Mouse (Mus musculus): ENCODE data around the gene Tmem50b. TPM values are rescaled to one million over a fixed set of nuclear protein-coding genes. Genes with fewer than 3 reads are reported as not detected.

Tmem50b gene
- total RNA-seq, 2 experiments from 2014 or later: 55.0 to 67.6 TPM

DNA sequence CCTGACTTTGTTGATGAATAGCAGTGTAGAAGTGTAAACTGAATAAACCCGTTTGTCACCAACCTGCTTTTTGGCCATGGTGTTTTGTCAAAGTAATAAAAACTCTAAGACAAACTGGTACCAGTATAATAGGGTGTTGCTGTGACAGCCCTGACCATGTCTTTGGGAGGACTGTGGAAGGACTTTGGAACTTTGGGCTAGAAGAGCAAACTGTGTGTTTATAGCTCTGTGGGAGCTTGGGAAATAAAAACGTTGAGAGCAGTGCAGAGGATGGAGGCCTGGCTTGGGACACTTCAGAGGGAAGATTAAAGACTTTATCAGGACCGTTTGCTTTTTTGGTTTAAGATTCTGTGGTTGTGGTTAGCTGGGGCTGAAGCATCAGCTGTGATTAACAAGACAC is 26.5 kb downstream of the Tmem50b start:
- no peak for DNase-seq

DNA sequence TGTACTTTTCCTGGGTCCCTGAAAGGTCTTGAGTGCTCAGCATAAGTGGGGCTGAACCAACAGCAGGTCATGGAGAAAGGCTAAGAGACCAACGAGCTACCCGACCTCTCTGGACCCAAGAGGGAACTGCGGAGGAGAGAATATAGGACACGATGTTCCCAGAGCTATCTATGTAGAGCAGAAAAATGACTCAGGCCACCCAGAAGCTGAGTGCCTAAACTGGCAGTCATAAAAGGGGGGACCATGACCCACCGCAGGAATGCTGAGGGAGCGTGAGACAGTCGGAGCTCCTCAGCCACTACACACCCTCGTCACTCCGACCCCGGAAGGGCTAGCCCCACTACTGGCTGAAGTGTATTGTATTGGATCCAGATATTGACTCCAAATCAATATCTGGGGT is 28.6 kb downstream of the Tmem50b start:
- no peak for DNase-seq
- intact Hi-C loops (cut with DNase I): no loop called here

More for the DNA sequence above, 26.5 kb downstream of the Tmem50b start:
- intact Hi-C loops (cut with DNase I): no loop called here

DNA sequence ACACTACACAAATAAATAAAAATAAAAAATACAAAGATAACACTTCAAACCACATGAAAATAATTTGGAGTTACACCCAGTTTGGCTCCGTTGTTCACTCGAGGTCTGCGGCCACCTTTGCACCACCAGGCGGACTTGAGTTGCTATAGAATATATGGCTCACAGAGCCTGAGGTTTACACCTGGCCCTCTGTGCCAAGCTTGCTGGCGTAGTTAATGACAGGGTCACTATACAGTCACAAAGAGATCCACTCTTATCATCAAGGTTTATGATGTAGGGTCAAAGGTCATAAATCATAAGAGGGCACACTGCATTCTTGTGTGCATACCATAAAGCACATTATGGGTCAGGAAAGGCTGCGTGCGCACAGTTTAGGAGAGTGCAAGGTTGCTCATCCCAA is 31.6 kb downstream of the Tmem50b start:
- no peak for DNase-seq
- intact Hi-C loops (cut with DNase I): no loop called here

DNA sequence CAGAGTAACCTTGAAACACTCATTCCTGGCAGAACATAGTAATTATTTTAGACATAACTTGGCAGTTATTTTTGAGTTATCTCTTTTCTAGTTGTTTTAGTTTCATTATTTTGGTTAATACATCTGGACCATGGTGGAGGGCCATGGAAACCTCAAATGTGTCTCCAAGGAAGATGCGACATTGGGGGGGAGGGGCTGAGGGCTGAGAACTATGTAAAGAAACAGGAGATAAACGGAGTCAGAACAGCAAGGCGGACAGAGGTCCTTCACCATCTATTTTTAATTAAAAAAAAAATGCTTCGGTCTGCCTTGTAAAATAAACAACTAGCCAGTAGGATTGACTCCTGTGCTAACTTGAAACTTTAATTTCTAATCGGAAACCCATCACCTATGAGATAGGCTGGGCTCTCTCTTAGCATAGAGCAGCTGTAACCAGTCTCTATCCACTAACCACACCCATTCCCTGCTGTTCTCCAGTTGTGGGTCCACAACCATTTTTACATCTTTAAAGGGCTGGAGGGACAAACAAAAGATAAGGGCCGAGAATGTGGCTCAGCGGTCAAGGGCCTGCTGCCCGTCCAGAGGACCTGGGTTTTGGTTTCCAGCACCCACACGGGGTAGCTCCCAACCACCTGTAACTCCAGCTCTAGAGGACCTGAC is 32.2 kb downstream of the Tmem50b start:
- intact Hi-C loops (cut with DNase I): no loop called here
- DNase-seq: no peak

DNA sequence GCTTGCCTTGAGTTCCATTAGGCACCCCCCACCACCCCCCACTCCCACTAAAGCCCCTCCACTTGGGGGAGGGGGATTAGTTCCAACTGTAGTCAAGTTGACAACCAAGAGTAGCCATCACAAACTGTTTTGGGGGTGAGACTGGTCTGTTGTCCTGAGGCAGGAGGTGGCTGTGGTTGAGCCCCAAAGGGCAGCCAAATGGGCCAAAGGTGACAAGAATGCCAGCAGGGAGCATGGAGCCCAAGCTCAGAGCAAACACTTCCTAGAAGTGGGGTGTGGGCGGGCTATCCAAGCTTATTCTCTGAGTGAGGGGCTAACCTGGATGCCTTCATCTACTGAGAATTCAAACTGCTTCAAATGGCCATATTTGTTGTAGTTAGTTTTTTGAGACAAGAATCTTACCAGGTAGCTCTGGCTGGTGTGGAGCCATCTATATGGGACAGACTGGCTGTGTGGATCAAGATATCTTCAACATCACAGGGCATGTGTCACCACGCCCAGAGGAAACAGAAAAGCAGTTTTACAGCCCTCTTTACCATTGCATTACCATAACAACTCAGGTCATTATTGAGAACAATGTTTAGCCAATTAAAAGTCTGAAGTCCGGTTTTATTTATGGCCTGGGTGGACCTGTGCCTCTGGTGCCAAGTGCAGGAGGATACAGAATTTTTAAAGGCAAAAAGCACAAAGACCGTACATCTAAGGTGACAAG is 32.9 kb downstream of the Tmem50b start:
- no peak for DNase-seq
- intact Hi-C loops (cut with DNase I): no loop called here

DNA sequence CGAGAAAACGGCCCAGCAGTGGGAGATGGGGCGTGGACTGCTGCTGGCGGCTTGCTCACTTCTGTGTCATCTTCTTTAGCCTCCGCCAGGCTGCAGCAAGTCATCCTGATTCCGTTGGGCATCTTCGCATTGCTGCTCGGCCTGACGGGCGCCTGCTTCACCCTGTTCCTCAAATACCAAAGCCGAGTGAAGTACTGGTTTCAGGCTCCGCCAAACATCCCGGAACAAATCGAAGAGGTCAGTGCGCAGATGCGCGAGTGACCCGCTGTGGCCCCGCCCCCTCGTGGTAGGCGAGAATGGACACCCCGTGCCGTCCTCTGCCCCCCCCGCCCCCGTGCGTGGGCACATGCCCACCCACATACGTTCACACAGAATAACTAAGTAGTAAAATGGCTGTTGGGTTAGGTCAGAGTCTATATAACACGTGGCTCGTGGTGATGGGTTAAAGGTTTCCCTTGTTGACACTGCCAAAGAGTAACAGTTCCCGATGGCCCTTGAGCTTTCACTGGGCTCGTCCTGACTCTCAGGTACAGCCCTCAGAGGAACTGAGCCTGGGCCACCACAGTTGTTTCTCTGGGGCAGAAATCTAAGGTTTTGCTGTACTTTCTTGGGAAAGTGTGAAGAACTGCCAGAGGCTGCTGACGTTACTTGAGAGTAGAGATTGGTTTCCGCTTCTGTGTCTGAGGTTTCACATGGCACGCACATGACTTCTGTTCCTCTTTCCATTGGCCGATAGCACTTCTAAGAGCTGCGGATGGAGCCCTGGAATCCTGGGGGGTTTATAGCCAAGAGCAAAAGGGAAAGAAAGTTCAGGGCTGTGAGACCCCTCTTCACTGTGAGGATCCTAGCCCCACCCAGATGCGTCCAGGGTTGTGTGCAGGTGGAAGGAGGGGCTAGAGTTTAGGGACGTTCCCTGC is 35.8 kb downstream of the Tmem50b start:
- intact Hi-C loops (cut with DNase I): loop anchor here (1.0 to 2.0 kb wide), 2 partner anchors 35 to 49 kb away; no protein-coding TSS in a partner anchor
- no peak for DNase-seq

DNA sequence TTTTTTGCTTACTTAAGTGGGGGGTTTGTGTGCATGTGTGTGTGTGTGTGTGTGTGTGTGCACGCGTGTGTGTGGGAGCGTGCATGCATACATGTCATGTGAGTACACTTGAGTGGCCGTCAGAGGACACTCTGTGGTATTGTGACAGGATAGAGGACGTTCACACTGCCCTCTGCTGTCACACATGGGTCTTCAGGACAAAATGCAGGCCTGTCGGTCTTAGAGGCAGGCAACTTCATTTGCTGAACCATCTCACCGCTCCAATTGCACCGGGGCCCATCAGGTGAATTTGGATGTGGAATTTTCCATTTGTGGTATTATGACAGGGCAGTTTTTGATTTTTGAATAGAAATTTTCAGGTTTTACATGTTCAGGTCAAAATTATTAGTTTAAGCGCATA is 36.5 kb downstream of the Tmem50b start:
- peak in 1 of 2 experiments; percentile 54 for DNase-seq
- intact Hi-C loops (cut with DNase I): loop anchor here (1.0 to 2.0 kb wide), 2 partner anchors 34 to 49 kb away; no protein-coding TSS in a partner anchor

DNA sequence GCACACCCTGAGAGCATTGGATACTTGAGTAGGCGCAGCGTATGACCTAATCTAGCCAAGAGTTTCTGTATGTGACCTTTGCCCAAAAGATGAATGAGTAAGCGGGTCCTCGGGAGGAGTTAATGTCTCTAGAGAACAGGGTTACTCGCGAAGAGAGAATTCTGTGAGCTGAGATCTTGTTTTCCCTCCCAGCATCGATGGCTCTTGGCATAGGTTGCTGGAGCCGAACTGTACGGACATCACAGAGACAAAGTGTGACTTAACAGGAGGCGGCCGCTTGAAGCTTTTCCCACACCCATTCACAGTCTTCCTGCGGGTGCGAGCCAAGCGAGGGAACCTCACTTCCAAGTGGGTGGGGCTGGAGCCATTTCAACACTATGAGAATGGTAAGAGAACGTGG is 39.9 kb downstream of the Tmem50b start:
- intact Hi-C loops (cut with DNase I): no loop called here
- DNase-seq: peak; percentile 56 to 66

DNA sequence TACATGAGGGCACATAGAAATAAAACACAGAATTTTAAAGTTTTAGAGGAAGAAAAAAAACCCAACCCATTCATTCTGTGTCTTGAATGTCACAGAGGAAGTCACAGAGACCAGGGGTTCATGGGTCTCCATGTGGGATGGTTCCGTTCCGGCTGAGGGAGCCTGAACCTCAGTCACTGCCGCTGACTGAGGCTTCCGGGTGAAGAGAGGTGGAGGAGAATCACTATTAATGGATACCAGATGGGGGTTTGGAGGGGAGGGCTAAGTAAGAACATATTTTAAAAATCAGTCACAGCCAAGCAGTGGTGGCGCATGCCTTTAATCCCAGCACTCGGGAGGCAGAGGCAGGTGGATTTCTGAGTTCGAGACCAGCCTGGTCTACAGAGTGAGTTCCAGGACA is 40.4 kb downstream of the Tmem50b start:
- DNase-seq: no peak
- intact Hi-C loops (cut with DNase I): no loop called here

DNA sequence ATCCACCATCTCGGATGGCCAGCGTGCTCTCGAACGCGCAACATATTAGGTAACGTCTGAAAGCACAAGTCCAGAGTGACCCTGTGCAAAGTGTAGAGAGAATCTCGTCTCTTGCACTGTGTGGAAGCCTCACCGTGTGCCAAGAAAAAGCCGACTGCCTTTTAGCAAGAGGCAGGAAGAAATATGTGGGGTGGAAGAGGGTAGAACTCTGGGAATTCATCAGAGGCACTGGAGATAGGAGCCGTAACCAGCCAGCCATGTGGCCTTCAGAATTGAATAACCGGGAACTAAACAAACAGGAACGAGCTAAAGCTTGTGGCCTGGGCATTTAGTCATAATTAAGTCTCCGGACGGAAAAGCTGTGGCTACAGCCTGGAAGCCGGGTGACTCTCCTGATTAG is 40.9 kb downstream of the Tmem50b start:
- DNase-seq: no peak
- intact Hi-C loops (cut with DNase I): no loop called here

DNA sequence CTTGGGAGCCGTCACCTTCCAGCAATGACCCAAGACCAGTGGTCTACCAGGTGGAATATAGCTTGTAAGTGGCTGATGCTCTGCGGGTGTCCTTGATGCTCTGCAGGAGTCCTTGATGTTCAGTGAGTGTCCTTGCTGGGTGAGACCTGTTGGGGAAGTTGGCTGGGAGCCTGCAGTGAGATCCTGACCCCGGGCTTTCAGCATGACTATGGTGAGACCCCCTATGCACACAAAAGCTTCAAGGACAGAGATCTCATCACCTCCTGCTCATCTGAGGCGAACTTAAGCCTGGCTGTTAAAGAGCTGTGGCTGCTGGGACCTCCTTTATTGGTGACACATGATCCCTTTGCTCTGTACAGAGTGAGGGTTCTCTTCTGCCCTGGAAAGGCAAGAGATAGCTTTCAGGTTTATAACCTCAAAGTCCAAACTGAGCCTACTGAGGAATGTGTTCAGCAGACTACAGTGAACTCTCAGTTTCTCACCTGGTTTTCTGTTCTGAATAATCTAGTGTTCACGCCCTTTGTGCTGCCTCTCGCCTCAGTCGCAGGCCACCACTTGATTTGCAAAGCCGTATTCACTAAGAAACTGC is 42.5 kb downstream of the Tmem50b start:
- intact Hi-C loops (cut with DNase I): no loop called here

DNA sequence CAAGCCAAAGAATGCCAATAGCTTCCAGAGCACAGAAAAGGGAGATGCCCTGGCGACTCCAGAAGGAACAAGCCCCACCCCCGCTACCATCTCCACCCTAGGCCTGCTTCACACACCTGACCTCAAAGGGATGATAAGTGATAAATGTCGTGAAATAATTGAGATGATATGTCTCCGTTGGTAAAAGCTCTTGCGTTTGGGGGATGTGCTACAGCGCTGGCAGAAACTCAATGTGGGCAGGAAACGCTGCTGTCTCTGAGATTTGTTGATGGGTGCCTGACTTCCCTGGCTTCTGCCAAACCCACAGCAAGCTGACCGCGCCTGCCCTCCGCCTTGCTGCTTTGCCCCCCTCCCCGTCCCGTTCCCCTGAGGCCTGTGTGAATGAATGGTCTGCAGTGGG is 44.0 kb downstream of the Tmem50b start:
- intact Hi-C loops (cut with DNase I): no loop called here
- DNase-seq: no peak

More for the DNA sequence above, 42.5 kb downstream of the Tmem50b start:
- DNase-seq: no peak

DNA sequence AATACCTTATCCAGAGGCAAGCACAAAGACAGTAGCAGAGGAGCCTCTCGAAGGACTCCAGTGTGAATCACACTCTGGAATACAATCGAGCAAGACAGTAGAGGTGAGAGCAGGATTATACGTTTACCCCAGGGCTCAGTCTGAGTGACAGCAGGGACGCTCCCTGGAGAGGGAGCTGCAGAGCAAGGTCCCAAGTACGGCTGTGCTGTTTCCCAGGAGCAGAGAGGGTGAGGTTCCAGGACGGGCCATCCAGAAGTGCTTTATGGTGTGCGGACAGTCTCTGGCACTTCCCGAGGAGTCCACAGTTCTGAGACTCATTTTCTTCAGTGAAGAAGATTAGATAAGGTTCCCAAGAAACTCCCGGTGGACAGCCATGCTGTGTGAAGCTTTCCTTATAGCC is 45.5 kb downstream of the Tmem50b start:
- intact Hi-C loops (cut with DNase I): no loop called here
- no peak for DNase-seq

DNA sequence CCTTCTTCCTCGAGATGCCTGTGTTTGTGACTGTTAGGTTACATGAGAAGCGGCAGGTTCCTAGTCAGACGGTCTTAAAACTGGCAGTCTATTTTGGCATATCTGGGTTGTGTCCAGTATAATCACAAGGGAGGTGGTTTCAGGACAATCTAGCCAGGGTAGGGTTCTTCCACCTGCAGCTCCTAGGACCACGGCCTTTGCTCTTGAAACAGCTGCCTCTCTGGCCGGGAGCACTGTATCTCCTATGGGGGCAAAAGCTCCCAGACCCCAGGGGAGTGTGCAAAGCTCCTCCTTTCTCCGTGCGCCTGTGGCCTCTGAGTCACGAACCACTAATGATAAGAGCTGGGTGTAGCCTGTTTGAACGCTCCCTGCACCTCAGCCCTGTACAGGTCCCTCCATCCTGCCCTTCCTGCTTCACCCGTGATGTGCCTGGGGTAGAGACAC is 46.5 kb downstream of the Tmem50b start:
- intact Hi-C loops (cut with DNase I): no loop called here
- no peak for DNase-seq

DNA sequence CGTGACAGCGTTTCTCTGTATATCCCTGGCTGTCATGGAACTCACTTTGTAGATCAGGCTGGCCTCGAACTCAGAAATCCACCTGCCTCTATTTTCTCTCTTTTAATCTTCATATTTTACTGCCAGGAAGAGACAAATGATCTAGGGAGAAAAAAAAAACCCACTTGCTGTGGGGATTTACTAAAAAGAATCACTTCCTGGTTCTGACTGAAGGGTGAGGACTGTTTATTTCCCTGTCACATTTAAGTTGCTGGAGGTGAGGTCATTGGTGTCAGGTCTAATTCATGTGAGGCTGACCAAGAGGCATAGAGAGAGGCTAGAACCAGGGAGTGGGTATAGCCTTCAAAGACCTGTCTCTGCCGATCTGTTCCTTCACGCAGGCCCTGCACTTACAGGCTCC is 48.0 kb downstream of the Tmem50b start:
- intact Hi-C loops (cut with DNase I): loop anchor here (5.0 kb wide), 1 partner anchor 48 kb away; the partner anchor contains the start of gene Tmem50b
- DNase-seq: no peak

DNA sequence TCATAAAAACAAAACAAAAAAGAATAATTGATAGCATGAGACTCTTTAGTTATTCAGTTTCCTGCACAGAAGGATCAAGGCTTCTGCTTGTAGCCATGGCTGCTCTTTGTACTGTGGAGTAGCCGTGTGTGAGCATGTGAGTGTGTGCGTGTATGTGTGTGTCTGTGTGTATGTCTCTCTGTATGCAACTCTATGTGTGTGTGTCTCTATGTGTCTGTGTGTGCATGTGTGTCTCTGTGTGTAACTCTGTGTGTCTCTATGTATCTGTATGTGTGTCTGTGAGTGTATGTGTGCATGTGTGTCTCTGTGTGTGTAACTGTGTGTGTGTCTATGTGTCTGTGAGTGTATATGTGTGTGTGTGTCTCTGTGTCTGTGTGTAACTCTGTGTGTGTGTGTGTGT is 48.6 kb downstream of the Tmem50b start:
- intact Hi-C loops (cut with DNase I): loop anchor here (5.0 kb wide), 1 partner anchor 48 kb away; the partner anchor contains the start of gene Tmem50b
- DNase-seq: no peak

DNA sequence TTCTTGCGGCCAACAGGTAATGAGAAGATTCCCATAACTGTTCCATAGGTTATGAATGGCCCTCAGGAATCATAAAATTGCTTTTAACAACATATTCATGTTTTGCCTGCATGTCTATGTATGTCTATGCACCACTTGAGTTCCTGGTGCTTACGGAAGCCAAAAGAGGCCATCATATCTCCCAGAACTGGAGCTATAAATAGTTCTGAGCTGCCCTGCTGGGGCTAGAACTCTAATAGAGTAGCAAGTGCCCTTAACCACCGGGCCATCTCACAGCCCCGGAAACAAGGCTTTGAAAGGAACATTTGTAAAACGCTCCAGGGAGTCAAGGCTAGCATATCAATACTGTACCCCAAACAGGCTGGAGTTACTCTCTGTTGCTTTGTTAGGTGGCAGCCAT is 49.0 kb downstream of the Tmem50b start:
- intact Hi-C loops (cut with DNase I): loop anchor here (5.0 kb wide), 1 partner anchor 49 kb away; the partner anchor contains the start of gene Tmem50b
- DNase-seq: no peak

DNA sequence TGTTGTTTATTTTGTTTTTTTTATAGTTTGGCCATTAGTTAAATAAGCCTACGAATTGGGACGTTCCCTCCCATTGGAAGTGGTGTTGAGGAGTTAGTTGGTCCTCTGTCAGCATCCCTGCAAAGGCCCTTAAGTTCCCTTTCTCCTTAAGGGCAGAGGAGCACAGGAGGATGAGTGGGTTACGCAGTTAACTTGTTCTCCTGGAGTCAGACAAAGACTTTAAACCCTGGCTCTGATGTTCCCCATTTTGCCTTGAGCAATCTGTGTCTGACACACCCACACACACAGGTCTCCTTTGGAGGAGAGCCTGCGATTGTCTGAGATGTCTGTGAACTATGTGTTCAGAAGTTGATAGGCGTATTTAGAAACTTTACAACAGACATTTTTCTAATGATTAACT is 49.6 kb downstream of the Tmem50b start:
- intact Hi-C loops (cut with DNase I): loop anchor here (5.0 kb wide), 1 partner anchor 49 kb away; the partner anchor contains the start of gene Tmem50b

DNA sequence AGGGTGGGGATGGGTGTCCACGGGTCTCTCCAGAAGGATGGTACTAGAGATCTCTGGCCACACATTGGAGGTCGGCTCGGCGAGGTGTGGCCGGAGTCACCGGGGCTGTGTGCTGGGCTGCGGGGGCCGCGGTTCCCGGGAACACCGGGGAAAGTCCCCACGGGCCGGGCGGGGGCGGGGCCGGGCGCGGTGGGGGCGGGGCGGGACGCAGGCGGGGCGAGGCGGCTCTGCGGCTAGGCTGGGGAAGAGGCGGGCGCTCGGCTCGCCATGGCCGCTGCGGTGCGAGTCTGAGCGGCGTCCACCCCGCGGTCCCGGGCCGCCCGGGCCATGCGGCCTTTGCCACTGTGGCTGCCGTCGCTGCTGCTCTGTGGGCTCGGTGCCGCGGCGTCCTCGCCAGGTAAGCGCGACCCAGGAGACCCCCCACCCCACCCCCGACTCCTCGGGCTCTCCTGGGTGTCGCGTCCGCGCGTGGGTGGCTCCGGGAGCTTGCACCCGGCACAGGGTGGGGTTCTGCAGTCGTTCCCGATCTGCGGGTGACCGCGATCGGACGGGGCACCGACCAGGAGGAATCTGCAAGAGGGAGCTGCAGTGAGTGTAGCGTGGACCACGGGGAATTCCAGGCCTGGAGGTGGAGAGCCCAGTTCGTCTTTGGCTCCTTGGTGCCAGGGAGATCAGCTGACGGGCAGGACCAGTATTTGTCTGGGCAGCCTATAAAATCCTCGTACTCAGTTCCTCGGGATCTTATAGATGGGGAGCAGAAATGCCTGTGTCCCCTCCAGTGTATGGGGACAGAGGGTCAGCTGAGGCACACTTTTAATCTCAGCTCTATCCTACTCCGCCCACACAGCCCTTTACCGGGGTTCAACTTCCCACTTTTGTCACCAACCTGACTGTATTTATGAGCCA is 50.5 kb downstream of the Tmem50b start, which contains the start of gene Ifngr2:
Ifngr2 (plus strand) TSS at position 237 of the 906 bp plus-strand sequence.
- DNase-seq: peak; percentile 75 to 80
- intact Hi-C loops (cut with DNase I): loop anchor here (5.0 kb wide), 1 partner anchor 50 kb away; the partner anchor contains the start of gene Tmem50b

More for the DNA sequence above, 49.6 kb downstream of the Tmem50b start:
- DNase-seq: no peak
